Mouse (Mus musculus) ES-E14 (cell line): ENCODE data around the gene Ppm1h.

Experiments
- CHD2 ChIP-seq: IDR thresholded peaks from 2 replicates; pipeline ENCODE4 v1.6.1; 2014; ENCODE audit warnings: mild to moderate bottlenecking, low read depth, low read length, inconsistent platforms
- HCFC1 ChIP-seq: IDR thresholded peaks from 2 replicates; pipeline ENCODE4 v1.6.1; 2012; ENCODE audit warnings: low read length, inconsistent platforms, borderline replicate concordance; ENCODE audit not compliant: insufficient read depth
- MAFK ChIP-seq: IDR thresholded peaks from 2 replicates; pipeline ENCODE4 v1.6.1; 2014; ENCODE audit warnings: mild to moderate bottlenecking, low read depth, low read length, inconsistent platforms; ENCODE audit not compliant: insufficient read depth
- ZC3H11A ChIP-seq: IDR thresholded peaks from 2 replicates; pipeline ENCODE4 v1.6.1; 2012; ENCODE audit warnings: low read depth, mild to moderate bottlenecking, inconsistent platforms, low read length, borderline replicate concordance

- TF ChIP-seq HCFC1 (no peak), CHD2 (no peak), ZC3H11A (no peak), MAFK (no peak)
These were observed 127.3 kb downstream of the Ppm1h start for GRCm38 (mm10) chr10:122805866-122806265.
